Mouse (Mus musculus): ENCODE measurements around the gene Golga2. TPM values are rescaled to one million over a fixed set of nuclear protein-coding genes. Genes with fewer than 3 reads are reported as not detected.
A peak's percentile ranks its signal among the peaks of the same experiment; 100 is the strongest.

The Golga2 gene
- polyA plus RNA-seq, 1 experiment from 2014 or later = 20.5 TPM

DNA sequence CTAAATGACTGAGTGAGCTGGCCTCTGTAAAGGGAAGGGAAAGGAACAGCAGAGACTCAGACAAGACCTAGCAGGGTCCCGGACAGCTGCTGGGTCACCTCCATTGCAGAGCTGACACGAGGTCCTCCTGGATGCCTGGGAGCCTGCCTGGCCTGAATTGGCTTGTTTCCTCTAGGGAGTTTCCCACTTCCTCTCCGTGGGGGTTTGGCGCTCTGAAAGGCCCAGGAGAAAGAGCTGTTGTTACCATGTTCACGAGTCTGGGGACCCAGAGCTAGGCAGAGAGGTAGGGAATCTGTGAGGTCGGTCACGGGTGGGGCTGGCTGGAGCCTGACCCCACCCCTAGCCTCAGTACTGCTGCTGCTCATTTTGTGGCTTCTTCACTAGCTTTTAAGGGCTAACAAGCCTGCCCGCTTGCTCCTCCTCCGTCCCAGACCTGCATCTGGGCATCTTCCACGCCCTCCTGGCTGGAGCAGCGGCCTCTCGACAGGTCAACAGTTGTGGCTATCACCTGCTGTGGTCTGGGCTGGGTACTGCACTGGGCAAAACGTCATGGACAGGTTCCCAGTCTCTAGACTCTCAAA is 63.4 kb downstream of the Golga2 start:
- peaks cover 21% of the 10 kb centered on the region for H3K27me3 ChIP-seq (ENCODE audit: control insufficient read depth, insufficient read depth, low read length)
- 50% methylated on average over 13 of the region's 13 CpGs for WGBS (ENCODE audit: insufficient replicate concordance)
- no peak overlapping the region for H3K4me2 ChIP-seq
- no peaks in the 10 kb centered on the region for H3K9me3 ChIP-seq (replicated peaks; ENCODE audit: control insufficient read depth, low read length)
- H3K27ac ChIP-seq (ENCODE audit: low read depth, low read length) = no peak overlapping the region
- H3K4me3 ChIP-seq (ENCODE audit: low read depth, low read length) = no peak overlapping the region
- no peak overlapping the region for H3K9ac ChIP-seq (ENCODE audit: low read depth, low read length)
- no peaks in the 10 kb centered on the region for H3K36me3 ChIP-seq (ENCODE audit: control insufficient read depth, insufficient read depth, low read length)
- peaks cover 24% of the 10 kb centered on the region for H3K4me1 ChIP-seq (ENCODE audit: control insufficient read depth, insufficient read depth, low read length)
- no peak for ATAC-seq (replicated peaks; ENCODE audit: insufficient number of reproducible peaks, low FRiP score, low TSS enrichment)

- no peak for ATAC-seq (replicated peaks; ENCODE audit: insufficient number of reproducible peaks, low FRiP score, low TSS enrichment)
- no peak overlapping the region for H3K9ac ChIP-seq (ENCODE audit: low read depth, low read length)
- no peak overlapping the region for H3K4me3 ChIP-seq (ENCODE audit: low read depth, low read length)
- WGBS (ENCODE audit: insufficient replicate concordance) = 51% methylated on average over 9 of the region's 9 CpGs
- H3K4me2 ChIP-seq = peak overlapping the region; percentile 99
- H3K27ac ChIP-seq (ENCODE audit: low read depth, low read length) = no peak overlapping the region
- H3K4me1 ChIP-seq (ENCODE audit: control insufficient read depth, insufficient read depth, low read length) = peaks cover 24% of the 10 kb centered on the region
- no peaks in the 10 kb centered on the region for H3K9me3 ChIP-seq (replicated peaks; ENCODE audit: control insufficient read depth, low read length)
- H3K27me3 ChIP-seq (ENCODE audit: control insufficient read depth, insufficient read depth, low read length) = peaks cover 21% of the 10 kb centered on the region
- no peaks in the 10 kb centered on the region for H3K36me3 ChIP-seq (ENCODE audit: control insufficient read depth, insufficient read depth, low read length)
Observed at GRCm38 (mm10) chr2:32351471-32351961, 64.3 kb downstream of the Golga2 start.

DNA sequence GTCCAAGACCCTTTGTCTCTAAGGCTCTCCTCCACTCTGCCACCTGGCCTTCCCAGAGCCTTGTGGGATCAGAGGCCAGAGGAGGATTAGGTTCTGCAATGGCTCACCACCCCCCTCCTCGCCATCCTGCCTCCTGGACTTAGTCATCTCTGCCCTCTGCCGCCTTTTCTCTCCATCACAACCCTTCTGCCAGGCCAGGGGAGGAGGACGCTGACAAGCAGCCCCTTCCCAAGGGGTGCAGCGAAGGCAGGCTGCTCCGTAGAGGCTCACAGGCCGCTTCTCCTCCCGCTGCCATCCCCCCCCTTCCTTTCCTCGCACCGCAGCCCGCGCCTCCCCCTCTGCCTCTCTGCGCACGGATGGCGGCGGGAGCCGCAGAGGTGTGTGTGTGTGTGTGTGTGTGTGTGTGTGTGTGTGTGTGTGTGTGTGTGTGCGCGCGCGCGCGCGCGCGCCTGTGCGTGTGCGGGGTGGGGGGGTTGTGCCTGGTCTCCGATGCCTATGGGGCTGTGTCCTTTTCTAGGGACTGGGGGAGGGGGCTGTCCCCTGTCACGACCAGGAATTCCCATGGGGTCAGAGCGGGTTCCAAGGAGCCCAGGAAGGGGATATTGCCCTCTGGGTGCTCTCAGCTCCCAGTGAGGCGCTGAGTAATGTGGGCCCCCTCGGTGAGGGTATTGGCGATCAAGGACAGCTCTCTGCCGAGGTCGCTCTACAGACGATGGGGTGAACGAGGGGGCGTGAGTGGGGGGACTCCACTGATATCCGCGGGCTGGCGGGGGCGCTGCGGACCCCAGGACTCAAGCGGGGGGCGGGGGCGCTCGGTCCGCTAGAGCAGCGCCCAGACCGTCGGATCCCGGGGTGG is 65.2 kb downstream of the Golga2 start, which contains the start of gene Ciz1:
TSS of gene Ciz1 (plus strand) at position 177 of the 856 bp plus-strand sequence.
- 2% methylated on average over 42 of the region's 52 CpGs for WGBS (ENCODE audit: insufficient replicate concordance)
- Histone ChIP-seq H3K4me1 (ENCODE audit: control insufficient read depth, insufficient read depth, low read length) (peaks cover 24% of the 10 kb centered on the region), H3K4me2 (peak within 1 kb of the TSS; percentile 99), H3K36me3 (ENCODE audit: control insufficient read depth, insufficient read depth, low read length) (no peaks in the 10 kb centered on the region), H3K4me3 (ENCODE audit: low read depth, low read length) (peak within 1 kb of the TSS; percentile 60), H3K27me3 (ENCODE audit: control insufficient read depth, insufficient read depth, low read length) (peaks cover 21% of the 10 kb centered on the region), H3K27ac (ENCODE audit: low read depth, low read length) (no peak within 1 kb of the TSS), H3K9ac (ENCODE audit: low read depth, low read length) (peak within 1 kb of the TSS; percentile 62), H3K9me3 (replicated peaks; ENCODE audit: control insufficient read depth, low read length) (no peaks in the 10 kb centered on the region)
- 0 out of 2 replicates have a peak, but pooled peaks have one; percentile 3 for ATAC-seq (replicated peaks; ENCODE audit: insufficient number of reproducible peaks, low FRiP score, low TSS enrichment)

- under 1% methylated on average over 62 of the region's 63 CpGs for WGBS (ENCODE audit: insufficient replicate concordance)
- Histone ChIP-seq H3K36me3 (ENCODE audit: control insufficient read depth, insufficient read depth, low read length) (no peaks in the 10 kb centered on the region), H3K9me3 (replicated peaks; ENCODE audit: control insufficient read depth, low read length) (no peaks in the 10 kb centered on the region), H3K4me1 (ENCODE audit: control insufficient read depth, insufficient read depth, low read length) (peaks cover 24% of the 10 kb centered on the region), H3K4me3 (ENCODE audit: low read depth, low read length) (peak within 1 kb of the TSS; percentile 60), H3K9ac (ENCODE audit: low read depth, low read length) (peak within 1 kb of the TSS; percentile 62), H3K4me2 (peak within 1 kb of the TSS; percentile 99), H3K27ac (ENCODE audit: low read depth, low read length) (no peak within 1 kb of the TSS), H3K27me3 (ENCODE audit: control insufficient read depth, insufficient read depth, low read length) (peaks cover 21% of the 10 kb centered on the region)
- 0 out of 2 replicates have a peak, but pooled peaks have one; percentile 51 for ATAC-seq (replicated peaks; ENCODE audit: insufficient number of reproducible peaks, low FRiP score, low TSS enrichment)
Observed at GRCm38 (mm10) chr2:32353007-32353542, 65.9 kb downstream of the Golga2 start, which contains the start of gene Dnm1. Gene Dnm1, minus strand, starts transcription at chr2:32353338.

DNA sequence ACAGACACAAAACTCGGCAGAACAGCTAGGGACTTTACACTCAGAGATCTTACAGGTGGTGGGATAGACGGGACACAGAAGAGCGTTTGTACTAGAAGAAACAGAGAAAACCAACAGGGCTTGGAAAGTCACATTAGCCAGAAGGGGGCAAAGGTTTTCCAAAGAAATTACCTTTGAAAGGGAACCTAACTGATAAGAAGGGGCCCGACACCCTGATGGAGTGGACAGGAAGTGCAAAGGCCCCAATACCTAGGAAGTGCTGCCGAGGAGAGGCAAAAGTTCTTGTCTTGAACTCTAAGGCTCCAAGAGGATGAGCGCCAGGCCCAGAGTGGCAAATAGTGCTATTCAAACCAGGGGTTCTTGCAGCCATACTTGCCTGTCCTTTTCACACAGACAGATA is 66.7 kb downstream of the Golga2 start:
- Histone ChIP-seq H3K27ac (ENCODE audit: low read depth, low read length) (no peak overlapping the region), H3K9me3 (replicated peaks; ENCODE audit: control insufficient read depth, low read length) (no peaks in the 10 kb centered on the region), H3K9ac (ENCODE audit: low read depth, low read length) (no peak overlapping the region), H3K27me3 (ENCODE audit: control insufficient read depth, insufficient read depth, low read length) (peaks cover 21% of the 10 kb centered on the region), H3K36me3 (ENCODE audit: control insufficient read depth, insufficient read depth, low read length) (no peaks in the 10 kb centered on the region), H3K4me1 (ENCODE audit: control insufficient read depth, insufficient read depth, low read length) (peaks cover 24% of the 10 kb centered on the region), H3K4me3 (ENCODE audit: low read depth, low read length) (no peak overlapping the region), H3K4me2 (peak overlapping the region; percentile 99; the same call in 1 of the 2 replicates)
- ATAC-seq (replicated peaks; ENCODE audit: insufficient number of reproducible peaks, low FRiP score, low TSS enrichment) = no peak
- WGBS (ENCODE audit: insufficient replicate concordance) = 48% methylated on average over 6 of the region's 6 CpGs

GRCm38 (mm10) chr2:32354336-32354895 is 67.2 kb downstream of the Golga2 start:
- H3K27me3 ChIP-seq (ENCODE audit: control insufficient read depth, insufficient read depth, low read length) = peaks cover 21% of the 10 kb centered on the region
- H3K27ac ChIP-seq (ENCODE audit: low read depth, low read length) = no peak overlapping the region
- no peaks in the 10 kb centered on the region for H3K36me3 ChIP-seq (ENCODE audit: control insufficient read depth, insufficient read depth, low read length)
- H3K4me2 ChIP-seq = no peak overlapping the region
- H3K9me3 ChIP-seq (replicated peaks; ENCODE audit: control insufficient read depth, low read length) = no peaks in the 10 kb centered on the region
- ATAC-seq (replicated peaks; ENCODE audit: insufficient number of reproducible peaks, low FRiP score, low TSS enrichment) = no peak
- H3K9ac ChIP-seq (ENCODE audit: low read depth, low read length) = no peak overlapping the region
- WGBS (ENCODE audit: insufficient replicate concordance) = 77% methylated on average over 3 of the region's 3 CpGs
- no peak overlapping the region for H3K4me3 ChIP-seq (ENCODE audit: low read depth, low read length)
- peaks cover 24% of the 10 kb centered on the region for H3K4me1 ChIP-seq (ENCODE audit: control insufficient read depth, insufficient read depth, low read length)

DNA sequence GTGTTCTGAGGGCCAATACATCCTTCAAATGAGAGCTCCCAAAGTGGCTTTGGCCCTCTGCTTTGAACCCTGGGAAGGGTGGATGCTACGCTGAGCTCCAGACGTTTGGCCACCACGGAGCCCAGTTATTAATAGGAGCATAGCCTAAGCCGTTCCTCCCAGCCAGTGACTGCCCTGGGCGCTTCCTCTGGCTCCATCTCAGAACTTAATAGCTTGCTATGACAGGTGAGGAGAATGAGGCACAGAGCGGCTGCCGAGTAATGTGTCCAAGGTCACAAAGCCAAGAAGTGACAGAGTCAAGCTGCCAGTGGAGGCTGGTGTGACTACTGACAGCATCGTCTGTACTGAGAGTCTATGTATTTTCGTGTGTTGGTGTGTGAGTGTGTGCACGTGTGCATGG is 69.0 kb downstream of the Golga2 start:
- Histone ChIP-seq H3K27me3 (ENCODE audit: control insufficient read depth, insufficient read depth, low read length) (peaks cover 14% of the 10 kb centered on the region; the same call in 1 of the 2 replicates), H3K9me3 (replicated peaks; ENCODE audit: control insufficient read depth, low read length) (no peaks in the 10 kb centered on the region), H3K4me1 (ENCODE audit: control insufficient read depth, insufficient read depth, low read length) (peaks cover 24% of the 10 kb centered on the region), H3K36me3 (ENCODE audit: control insufficient read depth, insufficient read depth, low read length) (no peaks in the 10 kb centered on the region), H3K9ac (ENCODE audit: low read depth, low read length) (no peak overlapping the region), H3K27ac (ENCODE audit: low read depth, low read length) (no peak overlapping the region), H3K4me3 (ENCODE audit: low read depth, low read length) (no peak overlapping the region), H3K4me2 (no peak overlapping the region)
- ATAC-seq (replicated peaks; ENCODE audit: insufficient number of reproducible peaks, low FRiP score, low TSS enrichment) = no peak
- WGBS (ENCODE audit: insufficient replicate concordance) = 65% methylated on average over 10 of the region's 10 CpGs

Data from heart, embryonic 11.5 days (tissue).